Mouse (Mus musculus) embryonic fibroblast, embryonic 13.5 days (primary cell): ENCODE data around the gene Tram2.

Experiments used
- CTCF ChIP-seq: IDR thresholded peaks from 2 replicates; pipeline ENCODE4 v1.5.1; 2011; ENCODE audit warnings: mild to moderate bottlenecking, control low read depth, low read length, moderate library complexity, borderline replicate concordance; ENCODE audit not compliant: insufficient read depth
- POLR2A ChIP-seq: IDR thresholded peaks from 2 replicates; pipeline ENCODE4 v1.6.1; 2011; ENCODE audit warnings: low read depth, mild to moderate bottlenecking, control low read depth, low read length, moderate library complexity

- TF ChIP-seq POLR2A: no peak
- no peak for TF ChIP-seq CTCF
Observed at GRCm38 (mm10) chr1:21007941-21008701, 70.9 kb downstream of the Tram2 start.
